Mouse (Mus musculus) right cerebral cortex, adult 18-20 months (tissue): Measurements from ENCODE around the gene Gpr35.

Experiments
- DNase-seq: peaks from one replicate; pipeline ENCODE4 v3.0.0; 2022; ENCODE audit warnings: mixed read lengths

Gpr35 gene

DNA sequence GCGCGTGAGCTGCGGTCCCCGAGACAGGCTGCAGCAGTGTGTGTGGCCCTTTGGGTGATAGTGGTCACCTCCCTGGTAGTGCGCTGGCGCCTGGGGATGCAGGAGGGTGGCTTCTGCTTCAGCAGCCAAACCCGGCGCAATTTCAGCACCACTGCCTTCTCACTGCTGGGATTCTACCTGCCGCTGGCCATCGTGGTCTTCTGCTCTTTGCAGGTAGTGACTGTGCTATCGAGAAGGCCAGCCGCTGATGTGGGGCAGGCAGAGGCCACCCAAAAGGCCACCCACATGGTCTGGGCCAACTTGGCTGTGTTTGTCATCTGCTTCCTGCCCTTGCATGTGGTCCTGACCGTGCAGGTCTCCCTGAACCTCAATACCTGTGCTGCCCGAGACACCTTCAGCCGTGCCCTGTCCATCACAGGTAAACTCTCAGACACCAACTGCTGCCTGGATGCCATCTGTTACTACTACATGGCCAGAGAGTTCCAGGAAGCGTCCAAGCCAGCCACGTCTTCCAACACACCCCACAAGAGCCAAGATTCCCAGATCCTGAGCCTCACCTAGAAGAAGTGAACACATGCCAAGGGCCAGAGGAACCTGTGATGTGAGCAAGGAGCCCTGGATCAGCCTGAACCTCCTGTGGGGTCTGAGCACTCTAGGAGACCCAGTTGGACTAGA lies 32.4 kb downstream of the Gpr35 start:
- no peak for DNase-seq

DNA sequence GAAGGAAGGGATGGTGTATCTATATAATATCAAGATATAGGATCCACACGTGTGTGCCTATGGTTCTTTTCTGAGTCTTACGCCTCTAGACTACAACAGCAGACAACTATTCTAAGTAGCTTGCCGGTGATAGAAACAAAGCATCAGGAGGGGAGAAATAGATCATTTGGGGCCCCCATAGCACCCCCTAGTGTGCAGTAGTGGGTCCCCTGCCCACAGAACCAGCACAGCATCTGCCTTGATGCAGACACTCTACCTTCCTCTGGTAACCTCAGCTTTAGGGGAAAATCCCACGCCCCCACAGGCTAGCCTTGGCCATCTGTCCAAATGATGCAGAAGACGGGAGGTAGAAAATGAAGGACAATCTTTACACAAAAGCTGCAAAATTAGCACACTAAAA lies 34.3 kb downstream of the Gpr35 start:
- no peak for DNase-seq

GRCm38 (mm10) chr1:92988894-92989293 lies 38.2 kb downstream of the Gpr35 start:
- DNase-seq = no peak

DNA sequence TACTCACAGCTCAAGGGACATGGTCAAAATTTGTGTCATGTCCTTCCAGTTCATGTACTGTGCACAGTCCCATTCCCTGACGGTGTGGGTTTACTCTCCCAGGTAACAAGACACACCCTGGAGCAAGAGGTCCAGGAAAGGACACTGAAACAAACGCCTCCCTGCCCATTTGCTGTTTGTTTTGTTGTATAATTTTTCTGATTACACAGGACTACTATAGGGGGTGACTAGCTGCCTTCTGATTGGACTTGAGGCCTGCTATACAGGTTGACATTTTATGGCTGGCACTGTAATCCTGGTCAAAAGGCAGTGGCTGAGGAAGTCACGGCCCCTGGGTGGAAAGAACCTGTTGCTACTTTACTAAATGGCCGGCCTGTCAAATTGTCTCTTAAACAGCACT lies 39.2 kb downstream of the Gpr35 start:
- DNase-seq = no peak

- no peak for DNase-seq
These were observed 41.7 kb downstream of the Gpr35 start for GRCm38 (mm10) chr1:92992214-92992855.

- DNase-seq = no peak
These were observed 42.2 kb downstream of the Gpr35 start for GRCm38 (mm10) chr1:92992880-92993279.

DNA sequence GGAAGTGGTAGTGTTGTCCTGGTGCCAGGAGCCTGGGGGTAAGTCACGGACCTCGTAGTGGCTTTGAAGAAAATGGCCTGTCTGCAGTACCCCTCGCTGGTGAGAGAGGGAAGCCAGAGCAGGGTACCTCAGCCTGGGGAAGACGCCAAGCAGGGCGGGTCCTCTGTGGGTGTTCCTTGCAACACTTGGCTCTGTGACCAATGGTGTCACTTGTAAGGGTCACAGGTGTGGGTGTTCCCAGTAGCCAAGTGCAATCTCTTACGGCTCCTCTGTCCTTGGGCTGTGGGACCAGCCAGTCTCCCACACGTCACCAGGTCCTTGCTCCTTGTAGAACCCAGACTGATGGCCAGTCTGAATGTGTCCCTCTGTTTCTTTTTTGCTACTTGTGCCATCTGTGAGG lies 55.4 kb downstream of the Gpr35 start, which contains the start of gene Aqp12:
TSS of gene Aqp12 (plus strand) at position 274 of the 400 bp plus-strand sequence.
- no peak for DNase-seq

DNA sequence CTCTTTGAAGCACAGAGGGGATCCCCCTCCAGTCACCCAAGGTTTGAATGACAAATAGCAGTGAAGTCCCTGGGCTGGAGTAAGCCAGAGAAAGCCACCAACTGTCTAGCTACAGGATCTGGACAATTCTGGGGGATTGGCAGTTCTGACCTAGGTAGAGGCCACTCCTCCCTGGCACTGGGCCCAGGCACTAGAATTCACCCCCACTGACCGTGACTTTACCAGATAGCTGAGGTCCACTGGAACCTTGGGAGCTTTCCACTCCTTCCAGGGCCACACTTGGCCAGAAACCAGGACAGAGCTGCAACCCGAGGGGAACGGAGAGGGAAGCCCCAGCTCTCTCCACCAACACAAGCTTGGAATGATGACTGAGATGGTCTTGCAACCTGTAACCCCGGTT lies 58.5 kb downstream of the Gpr35 start:
- no peak for DNase-seq

DNA sequence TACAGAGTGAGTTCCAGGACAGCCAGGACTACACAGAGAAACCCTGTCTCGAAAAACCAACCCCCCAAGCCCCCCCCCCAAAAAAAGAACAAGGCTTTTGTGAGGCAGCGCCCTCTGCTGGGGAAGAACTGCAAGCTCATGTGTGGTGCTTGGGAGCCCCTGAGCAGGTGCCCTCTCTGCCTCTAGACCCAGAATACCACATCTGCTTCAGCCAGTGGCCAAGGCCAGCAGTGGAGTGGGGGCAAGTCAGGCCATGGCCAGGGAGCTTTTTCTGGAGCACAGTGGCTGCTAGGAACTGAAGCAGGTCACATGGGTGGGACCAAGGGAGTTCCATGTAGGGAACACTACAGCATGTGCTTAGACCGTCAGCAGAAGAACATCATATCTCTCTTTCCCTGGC lies 60.1 kb downstream of the Gpr35 start:
- no peak for DNase-seq

DNA sequence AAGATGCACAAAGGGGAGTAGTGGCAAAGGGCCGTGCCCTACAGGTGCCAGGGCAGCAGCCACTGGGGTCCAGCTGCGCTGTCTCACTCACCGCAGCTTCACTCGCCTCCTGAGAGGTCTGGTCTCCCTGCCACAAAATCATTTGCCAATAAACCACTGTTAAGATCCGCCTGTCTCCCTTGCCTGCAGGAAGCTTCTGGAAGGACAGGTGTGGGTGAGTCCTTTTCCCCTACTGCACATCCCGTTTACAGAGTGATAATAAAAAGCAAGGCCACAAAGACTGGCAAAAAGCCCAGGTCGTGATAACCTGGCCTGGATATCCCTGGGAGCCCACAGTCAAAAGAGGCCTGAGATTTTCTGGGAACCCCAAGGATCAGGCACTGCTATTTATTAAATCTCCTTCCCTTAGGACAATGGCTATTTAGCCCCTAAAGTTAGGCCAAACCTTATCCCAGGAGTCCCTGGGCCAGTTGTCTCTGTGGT lies 61.5 kb downstream of the Gpr35 start:
- DNase-seq = no peak

- DNase-seq = no peak
These were observed 62.7 kb downstream of the Gpr35 start for GRCm38 (mm10) chr1:93013367-93013766.

- DNase-seq = peak; percentile 68
These were observed 63.8 kb downstream of the Gpr35 start for GRCm38 (mm10) chr1:93014460-93014859.

GRCm38 (mm10) chr1:93015136-93015535 lies 64.5 kb downstream of the Gpr35 start:
- DNase-seq = no peak

DNA sequence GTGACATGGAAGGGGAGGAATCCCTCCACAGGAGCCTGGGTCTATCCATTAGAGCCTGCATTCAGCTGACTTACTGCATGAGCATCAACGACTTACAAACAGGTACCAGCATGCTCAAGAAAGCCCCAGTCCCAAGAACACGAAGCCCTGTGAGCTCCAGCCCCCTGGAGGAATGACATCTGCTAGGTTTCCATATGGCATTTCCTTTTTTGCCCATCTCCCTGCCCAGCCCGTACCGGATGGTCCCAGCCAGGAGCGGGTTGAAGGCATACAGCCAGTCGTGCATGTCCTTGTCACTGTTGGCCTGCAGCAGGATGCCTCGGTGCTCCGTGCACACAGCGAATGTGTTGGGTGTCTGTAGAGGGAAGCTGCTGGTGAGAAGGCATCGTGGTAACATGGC lies 68.1 kb downstream of the Gpr35 start:
- DNase-seq = no peak

- peak; percentile 37 for DNase-seq
These were observed 69.9 kb downstream of the Gpr35 start for GRCm38 (mm10) chr1:93020602-93021001.

- DNase-seq = no peak
These were observed 75.9 kb downstream of the Gpr35 start for GRCm38 (mm10) chr1:93026600-93026999.

GRCm38 (mm10) chr1:93029387-93029786 lies 78.7 kb downstream of the Gpr35 start:
- no peak for DNase-seq

DNA sequence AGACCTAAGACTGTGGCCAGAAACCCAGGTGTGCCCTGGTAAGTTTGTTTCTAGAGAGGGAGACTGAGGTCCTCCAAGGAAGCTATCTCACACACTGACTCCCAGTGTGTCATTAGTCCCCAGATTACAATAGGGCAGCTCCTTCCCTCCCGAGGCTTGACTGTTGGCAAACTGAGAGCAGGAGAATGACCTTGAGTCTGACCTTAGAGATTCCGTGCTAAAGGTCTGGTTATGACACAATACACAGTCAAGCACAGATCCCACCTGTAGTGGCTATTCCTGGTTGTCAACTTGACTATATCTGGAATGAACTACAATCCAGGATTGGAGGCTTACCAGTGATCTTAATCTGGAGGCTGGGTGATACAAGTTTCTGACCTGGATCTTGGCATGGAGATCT lies 79.4 kb downstream of the Gpr35 start:
- DNase-seq = no peak

GRCm38 (mm10) chr1:93031199-93031598 lies 80.5 kb downstream of the Gpr35 start:
- DNase-seq = peak; percentile 52

- DNase-seq = no peak
These were observed 83.3 kb downstream of the Gpr35 start for GRCm38 (mm10) chr1:93033989-93034388.

DNA sequence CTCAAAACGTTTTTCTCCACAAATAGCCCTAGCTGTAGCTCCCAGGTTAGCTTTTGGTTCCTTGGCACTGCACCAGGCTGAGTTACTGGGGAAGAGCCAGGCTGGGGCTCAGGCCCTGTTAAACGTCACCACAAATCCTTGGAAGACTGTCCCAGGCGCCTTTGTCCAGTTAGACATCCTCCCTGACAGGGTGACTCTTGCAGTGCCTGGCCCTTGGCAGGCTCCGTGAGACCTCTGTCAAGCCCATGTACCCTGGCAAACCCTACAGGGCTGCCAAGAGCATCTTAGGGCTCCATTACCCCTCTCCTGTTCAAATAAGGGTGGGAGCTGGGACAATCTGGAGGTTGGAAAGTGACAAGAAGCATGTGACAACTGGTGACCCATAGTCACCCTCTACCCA lies 85.3 kb downstream of the Gpr35 start:
- no peak for DNase-seq
